Mouse (Mus musculus) lung, postnatal 0 days (tissue): Measurements from ENCODE around the gene Cyp2d11.

Source experiments
- CTCF ChIP-seq: IDR thresholded peaks from 2 replicates; pipeline ENCODE4 v1.5.1; 2016; ENCODE audit warnings: antibody characterized with exemption, mild to moderate bottlenecking
- EP300 ChIP-seq: IDR thresholded peaks from 2 replicates; pipeline ENCODE4 v1.6.1; 2016; ENCODE audit warnings: antibody characterized with exemption, mild to moderate bottlenecking, control low read depth

- TF ChIP-seq CTCF (no peak), EP300 (no peak)
Observed at GRCm38 (mm10) chr15:82401516-82401915, 7.7 kb upstream of the Cyp2d11 start.
